Mouse (Mus musculus) cerebellum, adult 18-20 months (tissue): ENCODE data around the gene E130309D02Rik.
A peak's percentile ranks its signal among the peaks of the same experiment; 100 is the strongest.

Source experiments
- DNase-seq, 2 experiments: peaks; one replicate each; pipeline ENCODE4 v3.0.0; 2021

The E130309D02Rik gene

GRCm38 (mm10) chr5:143265409-143265808 is 49.8 kb downstream of the E130309D02Rik start:
- DNase-seq, result no peak

- DNase-seq, result peak; percentile 24 to 30
These were observed 50.5 kb downstream of the E130309D02Rik start for GRCm38 (mm10) chr5:143264689-143265088.

GRCm38 (mm10) chr5:143261636-143262035 is 53.5 kb downstream of the E130309D02Rik start:
- DNase-seq, result no peak

- no peak for DNase-seq
These were observed 59.4 kb downstream of the E130309D02Rik start for GRCm38 (mm10) chr5:143255802-143256201.

- no peak for DNase-seq
These were observed 60.0 kb downstream of the E130309D02Rik start for GRCm38 (mm10) chr5:143255131-143255519.

DNA sequence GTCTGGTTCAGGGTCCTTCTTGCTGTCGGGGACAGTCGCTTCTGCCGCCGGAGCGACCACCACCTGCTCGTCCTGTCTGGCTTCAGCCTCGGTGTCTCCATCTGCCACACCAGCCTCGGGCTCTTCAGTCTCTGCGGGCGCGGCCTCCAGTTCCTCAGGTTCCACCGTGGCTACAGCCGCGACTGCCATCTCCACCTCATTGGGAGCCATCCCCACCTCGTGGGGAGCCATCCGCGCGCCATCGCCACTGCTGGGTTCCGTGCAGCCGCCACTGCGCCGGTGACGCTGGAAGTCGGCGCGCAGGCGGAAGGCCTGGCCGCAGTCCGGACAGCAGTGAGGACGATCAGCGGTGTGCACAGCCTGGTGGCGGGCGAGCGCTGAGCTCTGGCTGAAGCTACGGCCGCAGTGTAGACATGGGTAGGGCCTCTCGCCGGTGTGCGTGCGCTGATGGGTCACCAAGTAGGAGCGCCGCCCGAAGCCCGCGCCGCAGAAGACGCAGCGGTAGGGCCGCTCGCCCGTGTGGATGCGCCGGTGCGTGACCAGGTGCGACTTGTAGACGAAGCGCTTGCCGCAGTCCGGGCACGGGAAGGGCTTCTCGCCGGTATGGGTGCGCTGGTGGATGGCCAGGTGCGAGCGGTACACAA is 60.6 kb downstream of the E130309D02Rik start:
- DNase-seq, result peak; percentile 48 to 65

DNA sequence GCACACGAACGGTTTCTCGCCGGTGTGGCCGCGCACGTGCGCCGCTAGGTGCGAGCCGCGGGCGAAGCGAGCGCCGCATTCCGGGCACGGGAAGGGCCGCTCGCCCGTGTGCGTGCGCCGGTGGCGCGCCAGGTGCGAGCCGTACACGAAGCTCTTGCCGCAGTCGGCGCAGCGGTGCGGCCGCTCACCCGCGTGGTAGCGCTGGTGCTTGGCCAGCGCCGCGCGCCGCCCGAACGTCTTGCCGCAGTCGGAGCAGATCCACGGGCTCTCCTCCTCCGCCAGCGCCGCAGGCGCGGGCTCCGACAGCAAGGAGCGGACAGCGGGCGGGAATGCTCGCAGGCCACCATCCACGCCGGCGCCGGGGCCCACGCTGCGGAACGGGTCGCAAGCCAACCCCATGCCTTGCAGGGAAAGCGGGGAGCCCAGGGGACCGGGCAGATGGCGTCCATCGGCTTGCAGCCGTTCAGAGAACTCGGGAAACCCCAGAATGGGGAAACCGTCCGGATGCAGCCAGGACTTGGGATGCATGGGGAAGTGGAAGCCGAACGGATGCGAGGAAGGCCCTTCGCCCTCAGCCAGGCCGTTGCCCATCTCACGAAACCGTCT is 61.2 kb downstream of the E130309D02Rik start:
- DNase-seq, result peak in 1 of 2 experiments; percentile 58

- peak; percentile 67 to 80 for DNase-seq
These were observed 61.8 kb downstream of the E130309D02Rik start for GRCm38 (mm10) chr5:143253186-143253880.

DNA sequence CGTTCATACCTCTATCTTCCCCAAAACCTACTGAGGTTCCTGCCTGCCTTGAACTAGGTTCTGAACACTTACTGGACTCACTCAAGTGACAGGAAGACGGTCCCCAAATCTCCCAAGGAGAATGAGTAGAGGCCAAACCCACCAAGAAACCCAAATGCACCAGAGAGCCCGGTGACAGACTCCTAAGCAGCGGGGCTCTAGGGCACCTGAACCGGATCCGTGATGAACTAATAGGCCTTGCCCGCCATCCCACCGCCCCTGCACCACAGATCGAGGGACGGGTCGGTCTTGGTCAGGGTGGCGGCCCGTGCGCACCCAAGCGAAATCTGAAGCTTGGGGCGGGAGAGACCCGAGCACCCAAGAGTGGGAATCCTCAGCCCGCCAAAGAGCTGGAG is 62.4 kb downstream of the E130309D02Rik start:
- no peak for DNase-seq

DNA sequence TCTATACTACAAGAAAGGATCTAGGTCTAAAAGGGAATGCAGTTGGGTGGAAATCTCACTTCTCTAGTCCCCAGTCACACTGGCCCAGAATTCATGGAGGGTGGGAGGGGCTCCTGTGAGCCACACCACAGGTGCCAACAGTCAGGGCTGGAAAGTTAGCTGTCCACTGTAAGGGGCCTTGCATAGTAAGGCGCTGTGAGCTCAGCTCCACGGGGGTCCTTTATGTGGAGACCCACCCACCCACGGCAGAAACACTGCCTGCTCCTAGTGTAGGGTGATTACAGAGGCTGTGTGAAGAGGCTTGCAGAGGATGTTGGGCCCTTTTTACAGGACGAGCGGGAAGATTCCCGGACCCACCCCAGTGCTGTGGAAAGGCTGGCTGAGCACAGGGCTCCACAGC is 63.1 kb downstream of the E130309D02Rik start:
- DNase-seq, result no peak
